Mouse (Mus musculus) limb, embryonic 15.5 days (tissue): ENCODE data around the gene Glb1l2. TPM values are rescaled to one million over a fixed set of nuclear protein-coding genes. Genes with fewer than 3 reads are reported as not detected.

ENCODE experiments used
- ATAC-seq: fragments of 200-750 bp; cut with Nextera tagmentation; 2 replicates; pipeline ENCODE4 v1.8.0; 2017; ENCODE audit warnings: low read depth, moderate TSS enrichment; ENCODE audit not compliant: insufficient number of reproducible peaks, low FRiP score, low TSS enrichment
- H3K27ac ChIP-seq: fragments of 300-500 bp; sonication (generic); 2 replicates; pipeline ENCODE4 v1.5.1; 2015; ENCODE audit warnings: moderate library complexity, mild to moderate bottlenecking, inconsistent platforms
- H3K27me3 ChIP-seq: fragments of 300-500 bp; sonication (generic); 2 replicates; pipeline ENCODE4 v1.6.1; 2015; ENCODE audit warnings: inconsistent platforms
- H3K36me3 ChIP-seq: fragments of 300-500 bp; sonication (generic); 2 replicates; pipeline ENCODE4 v1.6.1; 2015; ENCODE audit warnings: inconsistent platforms
- H3K4me1 ChIP-seq: fragments of 300-500 bp; sonication (generic); 2 replicates; pipeline ENCODE4 v1.6.1; 2015; ENCODE audit warnings: inconsistent platforms
- H3K4me2 ChIP-seq: fragments of 300-500 bp; sonication (generic); 2 replicates; pipeline ENCODE4 v1.6.1; 2015; ENCODE audit warnings: mild to moderate bottlenecking, inconsistent platforms
- H3K4me3 ChIP-seq: fragments of 300-500 bp; sonication (generic); 2 replicates; pipeline ENCODE4 v1.5.1; 2015; ENCODE audit warnings: mild to moderate bottlenecking, inconsistent platforms
- H3K9ac ChIP-seq: fragments of 300-500 bp; sonication (generic); 2 replicates; pipeline ENCODE4 v1.6.1; 2015; ENCODE audit warnings: inconsistent platforms
- H3K9me3 ChIP-seq: fragments of 300-500 bp; sonication (generic); 2 replicates; pipeline ENCODE4 v1.6.1; 2016; ENCODE audit warnings: inconsistent platforms
- WGBS: fragments of 180-500 bp; shearing (Covaris S2); methylation state at CpG from one replicate; pipeline ENCODE4 v1.1.7; 2015; 5-methylcytosine and 5-hydroxymethylcytosine counted together
- polyA plus RNA-seq: library from polyadenylated mRNA; unstranded; fragments of >200 nt; fragmentation: Nextera tagmentation; extraction: Ambion mirVana; gene quantifications from 2 replicates; pipeline ENCODE4 v1.2.1, GENCODE M21; 2015

The Glb1l2 gene
- polyA plus RNA-seq, 1 experiment from 2014 or later: 5.9 TPM

DNA sequence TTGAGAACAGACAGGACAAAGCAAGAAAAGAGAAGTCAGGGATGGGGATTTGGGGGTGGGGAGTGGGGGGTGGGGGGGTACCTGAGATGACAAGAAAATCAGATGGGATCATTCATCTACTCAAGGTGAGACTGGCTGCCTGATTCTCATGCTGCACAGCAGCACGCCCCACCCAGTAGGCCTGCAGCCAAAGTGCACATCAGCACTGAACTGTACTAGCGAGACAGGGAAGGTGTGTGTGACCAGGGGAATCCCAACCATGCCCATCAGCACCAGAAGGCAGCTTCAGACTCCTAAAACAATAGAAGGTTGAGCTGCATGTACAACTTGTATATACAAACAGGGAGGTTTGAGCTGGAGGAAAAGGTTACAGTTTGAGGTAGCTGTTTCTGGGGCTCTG is 30.6 kb downstream of the Glb1l2 start:
- no peaks in the 10 kb centered on the region for H3K27me3 ChIP-seq
- H3K36me3 ChIP-seq: no peaks in the 10 kb centered on the region
- no peak overlapping the region for H3K4me2 ChIP-seq
- no peak for ATAC-seq
- H3K4me3 ChIP-seq: no peak overlapping the region
- H3K9me3 ChIP-seq: no peaks in the 10 kb centered on the region
- 76% methylated on average over 2 of the region's 2 CpGs for WGBS
- H3K27ac ChIP-seq: no peak overlapping the region
- no peaks in the 10 kb centered on the region for H3K4me1 ChIP-seq
- no peak overlapping the region for H3K9ac ChIP-seq

DNA sequence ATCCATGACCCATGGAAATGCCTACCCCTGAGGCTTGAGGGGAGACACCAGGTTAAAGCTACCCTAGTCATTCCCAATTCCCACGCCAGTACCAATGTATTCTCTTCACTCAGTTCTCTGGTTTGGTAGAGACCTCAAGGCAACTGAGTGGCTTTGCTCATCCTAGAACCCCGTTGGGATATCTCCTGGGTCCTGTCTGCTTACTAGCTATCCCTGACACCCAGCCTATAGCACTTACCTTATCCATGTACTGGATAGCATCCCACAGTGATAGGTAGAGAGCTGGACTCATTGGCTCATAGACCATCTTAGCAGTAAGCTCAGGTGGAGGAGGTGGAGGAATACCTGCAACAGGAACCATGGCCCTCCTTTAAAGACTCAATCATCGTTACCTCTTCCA is 38.1 kb downstream of the Glb1l2 start:
- H3K27ac ChIP-seq: no peak overlapping the region
- no peak for ATAC-seq
- H3K4me3 ChIP-seq: no peak overlapping the region
- H3K4me2 ChIP-seq: no peak overlapping the region
- no peaks in the 10 kb centered on the region for H3K4me1 ChIP-seq
- no peaks in the 10 kb centered on the region for H3K9me3 ChIP-seq
- 83% methylated on average over 3 of the region's 3 CpGs for WGBS
- no peaks in the 10 kb centered on the region for H3K27me3 ChIP-seq
- H3K36me3 ChIP-seq: no peaks in the 10 kb centered on the region
- no peak overlapping the region for H3K9ac ChIP-seq

DNA sequence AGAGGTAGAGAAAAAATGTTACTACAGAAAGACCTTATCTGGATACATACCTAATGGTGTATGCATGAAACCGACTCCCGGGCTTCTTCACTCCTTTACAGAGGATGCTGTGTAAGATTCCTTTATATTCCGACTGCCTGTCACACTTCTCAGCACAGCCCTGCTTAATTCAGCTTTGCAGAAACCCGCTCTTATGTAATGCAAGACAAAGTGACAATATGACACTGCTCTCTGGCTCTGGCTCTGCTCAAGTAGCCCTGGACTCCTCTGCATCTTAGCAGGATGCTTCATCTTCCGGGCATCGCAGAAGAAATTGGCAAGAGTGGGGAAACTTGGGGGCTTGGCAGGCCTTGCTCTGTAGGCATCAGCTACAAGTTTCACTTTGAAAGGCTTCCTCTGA is 43.8 kb downstream of the Glb1l2 start:
- WGBS: 88% methylated on average over 6 of the region's 6 CpGs
- H3K4me1 ChIP-seq: no peaks in the 10 kb centered on the region
- no peak for ATAC-seq
- H3K4me3 ChIP-seq: no peak overlapping the region
- no peak overlapping the region for H3K27ac ChIP-seq
- H3K9ac ChIP-seq: no peak overlapping the region
- no peak overlapping the region for H3K4me2 ChIP-seq
- H3K27me3 ChIP-seq: no peaks in the 10 kb centered on the region
- no peaks in the 10 kb centered on the region for H3K9me3 ChIP-seq
- H3K36me3 ChIP-seq: no peaks in the 10 kb centered on the region

DNA sequence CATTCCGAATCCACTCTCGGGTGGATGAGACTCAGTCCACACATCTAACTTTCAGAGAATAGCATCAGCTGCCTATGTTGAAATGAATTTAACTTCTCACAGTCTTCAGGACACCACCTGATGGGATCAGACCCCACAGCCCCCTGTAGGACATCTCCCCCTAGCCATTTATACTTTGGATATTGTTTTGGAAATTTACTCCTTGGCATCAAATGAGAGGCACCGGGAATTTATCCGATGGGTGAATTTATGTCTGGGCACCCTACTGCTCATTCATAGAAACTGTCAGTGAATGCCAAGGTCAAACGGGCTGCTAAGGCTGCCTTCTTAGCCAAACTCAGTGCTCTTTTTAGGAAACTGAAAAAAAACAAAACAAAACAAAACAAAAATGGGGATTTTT is 45.7 kb downstream of the Glb1l2 start:
- ATAC-seq: no peak
- Histone ChIP-seq H3K27ac (no peak overlapping the region), H3K4me1 (no peaks in the 10 kb centered on the region), H3K9me3 (no peaks in the 10 kb centered on the region), H3K9ac (no peak overlapping the region), H3K27me3 (no peaks in the 10 kb centered on the region), H3K36me3 (no peaks in the 10 kb centered on the region), H3K4me2 (no peak overlapping the region), H3K4me3 (no peak overlapping the region)
- WGBS: 78% methylated on average over 5 of the region's 5 CpGs

DNA sequence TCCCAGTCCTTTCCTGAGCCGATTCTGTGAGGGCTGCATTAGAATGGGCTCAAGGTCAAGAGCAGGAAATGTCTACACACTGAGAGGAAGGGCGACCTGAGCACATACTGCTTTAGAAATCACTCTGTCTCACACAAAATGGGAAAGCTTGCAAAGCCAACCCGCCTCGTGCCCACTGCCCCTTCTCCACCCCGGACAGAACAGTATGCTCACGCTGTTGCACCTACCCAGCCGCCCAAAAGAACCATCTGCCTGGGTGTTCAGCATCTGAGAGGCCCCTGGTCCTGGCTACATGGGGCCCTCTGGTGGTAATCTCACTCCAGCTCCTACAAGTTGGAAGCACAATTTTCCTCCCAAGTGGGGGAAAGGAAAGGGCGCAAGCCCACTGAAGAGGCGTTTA is 46.2 kb downstream of the Glb1l2 start:
- no peaks in the 10 kb centered on the region for H3K27me3 ChIP-seq
- H3K4me1 ChIP-seq: no peaks in the 10 kb centered on the region
- H3K9me3 ChIP-seq: no peaks in the 10 kb centered on the region
- WGBS: 40% methylated on average over 9 of the region's 9 CpGs
- no peak overlapping the region for H3K4me3 ChIP-seq
- no peak overlapping the region for H3K4me2 ChIP-seq
- H3K27ac ChIP-seq: no peak overlapping the region
- no peak for ATAC-seq
- no peak overlapping the region for H3K9ac ChIP-seq
- no peaks in the 10 kb centered on the region for H3K36me3 ChIP-seq

DNA sequence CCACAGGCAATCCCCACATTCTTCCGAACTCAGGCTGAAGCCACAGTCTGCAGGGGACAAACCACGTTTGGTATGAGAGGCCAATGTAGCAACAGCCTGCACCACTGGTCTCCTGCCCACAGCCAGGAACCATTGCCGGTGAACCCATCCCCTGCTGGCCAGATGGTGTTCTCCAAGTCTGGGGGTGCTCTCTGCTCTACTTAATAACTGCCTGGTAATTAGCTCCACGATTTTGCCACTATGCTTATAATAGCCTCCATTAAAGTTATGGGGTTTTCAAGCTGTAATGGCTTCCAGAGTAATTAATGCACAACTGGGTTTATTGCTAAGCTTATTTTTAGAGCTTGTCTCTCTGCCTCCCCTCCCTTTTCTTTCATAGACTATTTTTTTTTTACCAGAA is 57.4 kb downstream of the Glb1l2 start:
- no peak for ATAC-seq
- H3K9me3 ChIP-seq: no peaks in the 10 kb centered on the region
- no peak overlapping the region for H3K4me2 ChIP-seq
- no peak overlapping the region for H3K9ac ChIP-seq
- H3K27me3 ChIP-seq: no peaks in the 10 kb centered on the region
- H3K36me3 ChIP-seq: no peaks in the 10 kb centered on the region
- H3K27ac ChIP-seq: no peak overlapping the region
- WGBS: 49% methylated on average over 4 of the region's 4 CpGs
- H3K4me3 ChIP-seq: no peak overlapping the region
- no peaks in the 10 kb centered on the region for H3K4me1 ChIP-seq

DNA sequence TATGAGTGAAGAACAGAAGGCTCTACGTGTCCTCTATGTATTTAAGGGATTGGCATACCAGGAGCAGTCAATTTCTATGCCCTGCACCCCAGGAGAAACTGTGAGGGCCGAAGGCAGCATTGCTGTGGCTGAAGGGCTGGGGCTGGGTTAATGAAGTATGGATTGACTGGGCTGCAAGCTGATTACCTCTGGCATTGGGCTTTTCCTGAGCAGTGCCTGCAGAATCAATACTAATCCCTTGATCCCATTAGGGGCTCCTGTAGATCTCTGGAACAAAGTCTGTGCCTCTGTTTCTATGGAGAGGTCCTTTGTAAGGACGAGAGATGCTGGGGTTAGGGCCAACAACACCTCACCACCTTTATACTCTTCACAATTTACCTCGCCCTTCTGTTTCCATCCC is 59.1 kb downstream of the Glb1l2 start:
- H3K4me1 ChIP-seq: no peaks in the 10 kb centered on the region

DNA sequence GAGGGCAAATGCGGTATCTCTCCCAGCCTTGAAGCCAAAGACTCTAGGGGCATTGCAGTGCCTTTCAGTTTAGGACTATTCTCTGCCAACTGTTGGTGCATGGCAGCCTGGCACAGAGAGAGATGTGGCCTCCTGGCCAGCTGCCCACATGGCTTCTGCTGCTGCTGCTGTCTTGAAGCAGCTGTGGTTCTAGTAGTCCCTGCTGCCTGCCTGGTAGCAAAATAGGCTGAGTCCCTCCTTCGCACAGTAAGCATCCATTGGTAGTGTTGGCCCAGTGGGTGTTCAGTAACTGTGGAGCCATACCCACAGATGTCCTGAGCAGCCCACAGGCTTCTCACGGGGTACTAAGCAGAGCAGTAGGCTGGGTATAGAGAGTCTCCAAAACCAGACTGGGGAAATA is 63.5 kb downstream of the Glb1l2 start:
- H3K9ac ChIP-seq: no peak overlapping the region
- H3K4me2 ChIP-seq: no peak overlapping the region
- ATAC-seq: no peak
- H3K4me3 ChIP-seq: no peak overlapping the region
- no peak overlapping the region for H3K27ac ChIP-seq
- no peaks in the 10 kb centered on the region for H3K9me3 ChIP-seq
- H3K4me1 ChIP-seq: no peaks in the 10 kb centered on the region
- 85% methylated on average over 3 of the region's 3 CpGs for WGBS
- no peaks in the 10 kb centered on the region for H3K36me3 ChIP-seq
- no peaks in the 10 kb centered on the region for H3K27me3 ChIP-seq

More for the DNA sequence above, 59.1 kb downstream of the Glb1l2 start:
- H3K4me2 ChIP-seq: no peak overlapping the region
- no peak overlapping the region for H3K27ac ChIP-seq
- no peak overlapping the region for H3K9ac ChIP-seq
- no peaks in the 10 kb centered on the region for H3K36me3 ChIP-seq
- no peaks in the 10 kb centered on the region for H3K9me3 ChIP-seq
- WGBS: 67% methylated on average over 4 of the region's 4 CpGs
- H3K27me3 ChIP-seq: no peaks in the 10 kb centered on the region
- H3K4me3 ChIP-seq: no peak overlapping the region
- ATAC-seq: no peak

DNA sequence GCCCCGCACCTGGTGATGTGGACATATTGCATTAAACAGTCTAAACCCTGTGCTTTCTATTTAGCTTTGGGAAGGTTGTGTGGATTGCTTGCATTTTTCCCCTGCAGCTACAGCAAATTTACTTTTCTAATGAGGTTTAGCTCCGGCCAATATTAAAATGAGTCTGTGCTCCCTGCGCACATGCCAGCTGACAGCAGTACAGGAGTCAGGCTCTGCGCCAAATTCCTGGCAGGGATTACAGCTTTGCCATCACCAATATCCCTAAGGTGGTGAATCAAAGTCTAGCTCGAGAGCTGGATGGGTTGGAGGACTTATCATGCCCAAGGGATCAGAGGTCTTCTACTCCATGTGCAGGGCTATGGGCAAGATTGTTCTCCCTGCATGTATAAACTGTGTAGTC is 69.2 kb downstream of the Glb1l2 start:
- Histone ChIP-seq H3K9ac (no peak overlapping the region), H3K27me3 (peaks cover 43% of the 10 kb centered on the region), H3K27ac (no peak overlapping the region), H3K9me3 (no peaks in the 10 kb centered on the region), H3K36me3 (no peaks in the 10 kb centered on the region), H3K4me2 (no peak overlapping the region), H3K4me1 (peaks cover 11% of the 10 kb centered on the region), H3K4me3 (no peak overlapping the region)
- 71% methylated on average over 5 of the region's 5 CpGs for WGBS
- no peak for ATAC-seq

DNA sequence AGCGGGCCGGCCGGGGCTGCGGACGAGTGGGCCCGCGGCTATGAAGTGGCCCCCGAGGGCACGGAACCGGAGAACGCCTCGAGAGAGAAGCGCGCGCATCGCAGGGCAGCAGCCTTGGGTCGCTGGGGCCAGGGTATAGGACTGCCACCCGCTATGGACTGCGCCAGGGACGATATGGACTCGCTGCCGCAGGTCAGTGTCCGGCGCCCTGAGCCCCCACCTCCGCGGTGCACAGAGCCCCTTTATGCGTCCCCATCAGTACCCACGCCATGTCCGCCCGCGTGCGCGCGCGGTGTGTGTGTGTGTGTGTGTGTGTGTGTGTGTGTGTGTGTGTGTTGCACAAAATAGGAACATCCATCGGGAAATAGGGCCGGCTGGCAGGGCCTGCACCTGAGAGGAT is 72.3 kb downstream of the Glb1l2 start:
- Histone ChIP-seq H3K9ac (no peak overlapping the region), H3K4me1 (peaks cover 11% of the 10 kb centered on the region), H3K9me3 (no peaks in the 10 kb centered on the region), H3K4me2 (peak overlapping the region; percentile 92), H3K36me3 (no peaks in the 10 kb centered on the region), H3K27me3 (peaks cover 58% of the 10 kb centered on the region), H3K4me3 (peak overlapping the region; percentile 46), H3K27ac (no peak overlapping the region)
- 0 out of 2 replicates have a peak, but pooled peaks have one; percentile 17 for ATAC-seq
- WGBS: 1% methylated on average over 26 of the region's 37 CpGs

DNA sequence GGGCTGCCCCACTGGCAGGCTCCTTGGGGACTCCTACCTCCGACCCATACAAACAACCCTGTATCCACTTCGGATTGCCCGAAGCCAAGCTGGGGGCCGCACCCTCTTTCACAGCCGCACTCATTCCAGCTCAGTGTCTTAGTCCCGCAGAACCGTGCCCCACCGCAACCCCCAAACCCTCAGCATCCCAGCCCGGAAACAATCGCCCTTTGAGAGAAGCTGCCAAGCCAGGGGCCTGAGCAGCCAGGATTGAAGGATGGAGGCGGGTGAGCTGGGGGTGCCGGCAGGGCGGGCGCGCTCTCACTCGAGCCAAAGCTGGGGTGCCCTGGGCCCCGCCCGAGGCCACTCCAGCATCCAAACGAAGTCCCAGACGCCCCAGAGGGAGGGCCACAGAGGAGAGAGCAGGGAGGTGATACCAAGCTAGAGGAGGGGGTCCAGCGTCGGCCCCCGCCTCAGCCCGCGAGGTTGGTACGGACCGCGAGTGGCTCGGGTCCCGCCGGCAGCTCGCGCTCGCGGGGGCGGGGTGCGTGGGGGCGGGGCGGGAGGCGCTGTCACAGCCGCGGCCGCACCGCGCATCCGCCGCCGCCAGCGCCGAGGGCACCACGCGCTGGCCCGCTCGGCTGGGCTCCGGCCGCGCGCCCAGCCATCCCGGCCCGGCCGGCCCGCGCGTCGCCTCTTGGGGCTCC is 72.9 kb downstream of the Glb1l2 start, which contains the start of gene B3gat1:
B3gat1 (plus strand) TSS at position 523 of the 686 bp plus-strand sequence.
- Histone ChIP-seq H3K4me1 (peaks cover 11% of the 10 kb centered on the region), H3K4me2 (peak within 1 kb of the TSS; percentile 92), H3K9me3 (no peaks in the 10 kb centered on the region), H3K9ac (no peak within 1 kb of the TSS), H3K27ac (no peak within 1 kb of the TSS), H3K27me3 (peaks cover 58% of the 10 kb centered on the region), H3K4me3 (peak within 1 kb of the TSS; percentile 46), H3K36me3 (no peaks in the 10 kb centered on the region)
- ATAC-seq: no peak
- under 1% methylated on average over 53 of the region's 65 CpGs for WGBS

DNA sequence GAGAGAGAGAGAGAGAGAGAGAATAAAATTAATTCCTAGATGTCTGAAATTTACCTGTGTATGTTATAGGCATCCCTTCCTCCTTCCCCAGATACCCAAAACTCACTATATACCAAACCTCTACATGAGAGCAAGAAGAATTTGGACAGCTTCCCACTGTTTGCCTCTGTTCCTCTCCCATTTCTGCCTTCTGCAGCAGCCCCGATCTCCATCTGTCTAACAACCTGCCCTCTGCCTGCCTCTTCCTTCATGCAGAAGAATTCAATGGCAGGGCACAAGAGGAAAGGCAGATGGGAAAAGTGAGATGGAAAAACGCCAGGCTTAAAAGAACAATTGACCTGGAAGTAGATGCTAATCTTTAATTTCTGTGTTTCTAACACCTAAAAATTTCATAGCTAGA is 77.7 kb downstream of the Glb1l2 start:
- Histone ChIP-seq H3K9me3 (no peaks in the 10 kb centered on the region), H3K4me3 (no peak overlapping the region), H3K27me3 (peaks cover 29% of the 10 kb centered on the region), H3K27ac (no peak overlapping the region), H3K36me3 (no peaks in the 10 kb centered on the region), H3K4me1 (peaks cover 5% of the 10 kb centered on the region), H3K4me2 (no peak overlapping the region), H3K9ac (no peak overlapping the region)
- no peak for ATAC-seq
- 71% methylated on average over 2 of the region's 2 CpGs for WGBS

DNA sequence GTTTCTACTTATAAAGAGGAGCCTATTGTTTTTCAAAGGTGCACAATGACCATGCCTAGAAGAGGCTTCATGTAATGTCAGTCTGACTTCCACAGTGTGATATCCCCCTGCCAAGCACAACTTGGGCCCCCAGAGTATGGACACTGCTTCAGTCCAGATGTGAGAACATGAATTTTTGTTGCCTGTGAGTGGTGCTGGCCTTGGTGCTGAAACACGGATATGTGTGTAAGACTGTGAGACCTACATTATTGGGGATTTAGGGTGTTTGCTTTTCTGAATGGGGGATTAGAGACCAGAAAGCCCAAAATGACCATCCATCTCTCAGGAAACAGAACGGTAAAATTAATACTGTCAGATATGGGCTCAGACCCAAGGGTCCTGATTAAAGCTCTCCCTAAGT is 78.8 kb downstream of the Glb1l2 start:
- Histone ChIP-seq H3K36me3 (no peaks in the 10 kb centered on the region), H3K4me1 (no peaks in the 10 kb centered on the region), H3K9ac (no peak overlapping the region), H3K27me3 (peaks cover 19% of the 10 kb centered on the region), H3K4me3 (no peak overlapping the region), H3K4me2 (no peak overlapping the region), H3K27ac (no peak overlapping the region), H3K9me3 (no peaks in the 10 kb centered on the region)
- no peak for ATAC-seq
- WGBS: 46% methylated on average over 2 of the region's 2 CpGs
